Mouse (Mus musculus): Measurements from ENCODE around the gene Olfr199.
"Not testable (repeated sequence)": the region's sequence is repeated elsewhere in the genome, so short reads cannot be mapped to it uniquely, and the experiment has no call there.

The Olfr199 gene

GRCm38 (mm10) chr16:59219667-59220066 lies at the start of gene Olfr199:
TSS of gene Olfr199 (minus strand) at chr16:59219767.
- not testable (repeated sequence) for DNase-seq

DNA sequence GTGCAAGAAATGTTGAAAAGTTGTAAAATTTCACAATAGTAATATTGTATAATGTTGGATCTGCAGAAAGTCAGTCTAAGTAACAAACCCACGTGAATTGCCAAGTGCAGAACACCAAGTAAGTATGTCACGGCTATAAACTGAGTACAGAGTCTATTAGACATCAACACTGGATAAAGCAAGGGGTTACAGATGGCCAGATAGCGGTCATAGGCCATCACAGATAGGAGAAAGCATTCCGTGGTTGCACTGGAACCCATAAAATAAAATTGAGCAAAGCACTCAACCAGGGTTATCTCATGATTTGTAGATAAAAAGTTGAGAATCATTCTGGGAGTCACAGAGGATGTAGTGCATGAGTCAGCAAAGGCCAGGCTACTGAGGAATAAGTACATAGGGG lies 49.5 kb upstream of the Olfr199 start:
- not testable (repeated sequence) for DNase-seq

- no peak for DNase-seq
Measured at GRCm38 (mm10) chr16:59249684-59250083, 30.1 kb upstream of the Olfr199 start.

GRCm38 (mm10) chr16:59217861-59218260 lies 1.7 kb downstream of the Olfr199 start:
- not testable (repeated sequence) for DNase-seq

- DNase-seq: not testable (repeated sequence)
Measured at GRCm38 (mm10) chr16:59203433-59203832, 16.1 kb downstream of the Olfr199 start, which contains the start of gene Olfr198. TSS of gene Olfr198 (minus strand) at chr16:59203533.

- no peak for DNase-seq
Measured at GRCm38 (mm10) chr16:59170354-59170753, 49.2 kb downstream of the Olfr199 start, which contains the start of gene Olfr196. TSS of gene Olfr196 (minus strand) at chr16:59170454.
